Mouse (Mus musculus) kidney, postnatal 10 days (tissue): ENCODE results near the gene Rnase1.

Source experiments
- DNase-seq: peaks from one replicate; pipeline ENCODE4 v3.0.0; 2021; ENCODE audit warnings: mixed read lengths

Rnase1 gene

GRCm38 (mm10) chr14:51140342-51140741, 6.2 kb downstream of the Rnase1 start:
- DNase-seq: no peak

GRCm38 (mm10) chr14:51132372-51132771, 14.2 kb downstream of the Rnase1 start:
- no peak for DNase-seq

GRCm38 (mm10) chr14:51131086-51131815, 15.3 kb downstream of the Rnase1 start:
- no peak for DNase-seq

- DNase-seq: no peak
Measured at GRCm38 (mm10) chr14:51130315-51130940, 16.2 kb downstream of the Rnase1 start.

GRCm38 (mm10) chr14:51129624-51129975, 17.0 kb downstream of the Rnase1 start:
- DNase-seq: no peak

- no peak for DNase-seq
Measured at GRCm38 (mm10) chr14:51128775-51129623, 17.6 kb downstream of the Rnase1 start.

- no peak for DNase-seq
Measured at GRCm38 (mm10) chr14:51127648-51128258, 18.8 kb downstream of the Rnase1 start.

- no peak for DNase-seq
Measured at GRCm38 (mm10) chr14:51125684-51126083, 20.9 kb downstream of the Rnase1 start.

GRCm38 (mm10) chr14:51113916-51114560, 32.5 kb downstream of the Rnase1 start, which contains the start of gene Eddm3b:
TSS of gene Eddm3b (plus strand) at chr14:51114426.
- DNase-seq: peak; percentile 22

GRCm38 (mm10) chr14:51113476-51113875, 33.1 kb downstream of the Rnase1 start:
- no peak for DNase-seq

- DNase-seq: no peak
Measured at GRCm38 (mm10) chr14:51111966-51112365, 34.6 kb downstream of the Rnase1 start.

- no peak for DNase-seq
Measured at GRCm38 (mm10) chr14:51106449-51106967, 40.1 kb downstream of the Rnase1 start.

- DNase-seq: no peak
Measured at GRCm38 (mm10) chr14:51104366-51104765, 42.2 kb downstream of the Rnase1 start.

GRCm38 (mm10) chr14:51103217-51103616, 43.4 kb downstream of the Rnase1 start:
- peak; percentile 85 for DNase-seq

- no peak for DNase-seq
Measured at GRCm38 (mm10) chr14:51101284-51101683, 45.3 kb downstream of the Rnase1 start.

- DNase-seq: no peak
Measured at GRCm38 (mm10) chr14:51098921-51099320, 47.7 kb downstream of the Rnase1 start.

GRCm38 (mm10) chr14:51098300-51098699, 48.3 kb downstream of the Rnase1 start:
- peak; percentile 83 for DNase-seq

GRCm38 (mm10) chr14:51095736-51096524, 50.7 kb downstream of the Rnase1 start:
- peak; percentile 30 for DNase-seq
